Mouse (Mus musculus) 3T3-L1 (cell line): ENCODE results near the gene Ltb4r1.

Experiments
- DNase-seq: peaks from one replicate; pipeline ENCODE4 v3.0.0-alpha.2; 2015; ENCODE audit warnings: low read depth, low spot score

The Ltb4r1 gene

DNA sequence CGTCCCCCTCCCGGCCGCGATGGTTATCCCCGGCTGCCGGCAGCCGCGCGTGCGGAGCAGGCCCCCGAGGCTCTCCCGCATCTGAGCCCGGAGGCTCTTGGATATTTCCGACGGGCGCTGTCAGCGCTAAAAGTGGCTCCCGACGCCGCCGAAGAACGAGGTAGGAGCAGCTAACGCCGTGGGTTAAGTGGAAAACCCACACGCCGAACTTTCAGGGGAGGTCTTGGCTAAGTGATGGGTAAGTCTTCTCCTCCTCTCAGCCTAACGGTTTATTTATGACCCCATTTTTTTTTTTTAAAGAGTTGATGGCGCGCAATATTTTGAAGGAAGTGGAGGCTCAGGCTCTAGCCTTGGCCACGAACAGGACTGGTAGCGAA, 19.9 kb upstream of the Ltb4r1 start:
- DNase-seq: no peak

- DNase-seq: no peak
These were observed 18.5 kb upstream of the Ltb4r1 start for GRCm38 (mm10) chr14:55747051-55747847.

- no peak for DNase-seq
These were observed 8.2 kb upstream of the Ltb4r1 start for GRCm38 (mm10) chr14:55757566-55757965.

DNA sequence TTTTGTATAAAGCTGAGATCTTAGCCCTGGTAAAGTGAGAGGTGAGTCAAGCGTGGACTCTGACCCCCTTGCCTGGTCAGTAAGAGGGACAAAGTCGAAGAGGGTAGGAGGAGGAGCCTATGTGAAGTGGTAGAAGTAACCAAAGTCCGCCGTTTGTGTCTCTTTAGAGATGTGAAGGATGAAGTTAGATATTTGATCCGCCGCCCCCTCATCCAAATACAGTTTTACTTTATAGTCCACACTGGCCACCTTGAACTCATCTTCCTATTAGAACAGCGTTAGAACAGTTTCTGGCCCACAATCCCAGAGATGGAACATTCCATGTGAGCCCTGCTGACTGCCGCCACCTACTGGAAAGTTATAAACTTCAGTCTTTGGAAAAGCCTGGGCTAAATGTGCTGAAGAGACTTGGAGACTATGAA, 7.4 kb upstream of the Ltb4r1 start, which contains the start of gene Cideb:
Gene Cideb (minus strand): TSS at position 96 of the 422 bp plus-strand sequence.
- DNase-seq: peak; percentile 76

DNA sequence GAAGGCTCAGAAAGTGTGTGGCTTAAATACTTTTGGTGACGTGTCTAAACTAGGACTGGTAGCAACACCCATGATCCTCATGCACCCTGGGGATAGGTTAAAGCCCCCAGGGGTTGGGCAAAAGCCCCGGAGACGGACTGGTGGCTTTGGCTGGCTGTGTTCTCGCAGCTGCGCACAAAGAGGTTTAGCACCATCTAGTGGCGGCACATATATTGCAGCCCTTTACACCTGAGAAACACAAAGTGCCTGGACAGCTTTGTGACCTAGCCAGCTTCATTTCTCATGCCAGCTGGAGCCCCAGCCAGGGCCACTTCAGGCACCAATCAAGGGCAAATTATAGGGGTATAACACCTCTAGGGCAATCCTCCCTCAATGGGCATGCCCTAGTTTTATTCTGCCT, 5.6 kb upstream of the Ltb4r1 start:
- peak; percentile 85 for DNase-seq

GRCm38 (mm10) chr14:55761163-55761562, 4.6 kb upstream of the Ltb4r1 start, which contains the start of gene Ltb4r2:
Gene Ltb4r2, plus strand, starts transcription at chr14:55761428.
- DNase-seq: no peak

DNA sequence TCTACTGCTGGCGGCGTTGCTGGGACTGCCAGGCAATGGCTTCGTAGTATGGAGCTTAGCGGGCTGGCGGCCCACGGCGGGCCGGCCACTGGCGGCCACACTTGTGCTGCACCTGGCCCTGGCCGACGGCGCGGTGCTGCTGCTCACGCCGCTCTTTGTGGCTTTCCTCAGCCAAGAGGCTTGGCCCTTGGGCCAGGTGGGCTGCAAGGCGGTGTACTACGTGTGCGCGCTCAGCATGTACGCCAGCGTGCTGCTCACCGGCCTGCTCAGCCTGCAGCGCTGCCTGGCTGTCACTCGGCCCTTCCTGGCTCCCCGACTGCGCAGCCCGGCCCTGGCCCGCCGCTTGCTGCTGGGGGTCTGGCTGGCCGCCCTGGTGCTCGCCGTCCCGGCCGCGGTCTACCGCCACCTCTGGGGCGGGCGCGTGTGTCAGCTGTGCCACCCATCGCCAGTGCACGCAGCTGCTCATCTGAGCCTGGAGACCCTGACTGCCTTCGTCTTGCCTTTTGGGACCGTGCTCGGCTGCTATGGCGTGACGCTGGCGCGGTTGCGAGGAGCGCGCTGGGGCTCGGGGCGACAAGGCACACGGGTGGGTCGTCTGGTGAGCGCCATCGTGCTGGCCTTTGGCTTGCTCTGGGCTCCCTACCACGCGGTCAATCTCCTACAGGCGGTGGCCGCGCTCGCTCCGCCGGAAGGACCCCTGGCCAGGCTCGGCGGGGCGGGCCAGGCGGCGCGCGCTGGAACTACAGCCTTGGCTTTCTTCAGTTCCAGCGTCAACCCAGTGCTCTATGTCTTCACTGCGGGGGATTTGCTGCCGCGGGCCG, 3.6 kb upstream of the Ltb4r1 start:
- no peak for DNase-seq

DNA sequence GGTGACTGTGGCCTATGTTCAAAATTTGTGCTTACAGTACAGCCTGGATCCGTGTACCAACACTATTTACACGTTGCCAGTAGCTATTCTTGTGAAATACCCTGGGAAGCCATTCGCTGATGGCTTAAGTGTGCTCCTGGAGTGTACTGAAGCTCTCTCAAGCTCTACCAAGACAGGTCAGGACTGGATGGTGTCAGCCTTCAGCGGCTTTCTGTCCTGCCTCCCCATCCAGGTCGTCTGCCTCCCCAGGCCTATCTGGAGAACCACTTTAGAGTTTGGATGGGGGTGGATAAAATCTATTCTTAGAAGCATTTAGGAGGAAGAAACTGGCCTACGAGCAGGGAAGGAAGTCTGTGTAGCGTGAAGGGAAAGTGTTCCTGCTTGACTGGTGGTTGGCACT, 2.6 kb upstream of the Ltb4r1 start:
- DNase-seq: no peak

GRCm38 (mm10) chr14:55767519-55768414, 2.0 kb downstream of the Ltb4r1 start:
- no peak for DNase-seq

DNA sequence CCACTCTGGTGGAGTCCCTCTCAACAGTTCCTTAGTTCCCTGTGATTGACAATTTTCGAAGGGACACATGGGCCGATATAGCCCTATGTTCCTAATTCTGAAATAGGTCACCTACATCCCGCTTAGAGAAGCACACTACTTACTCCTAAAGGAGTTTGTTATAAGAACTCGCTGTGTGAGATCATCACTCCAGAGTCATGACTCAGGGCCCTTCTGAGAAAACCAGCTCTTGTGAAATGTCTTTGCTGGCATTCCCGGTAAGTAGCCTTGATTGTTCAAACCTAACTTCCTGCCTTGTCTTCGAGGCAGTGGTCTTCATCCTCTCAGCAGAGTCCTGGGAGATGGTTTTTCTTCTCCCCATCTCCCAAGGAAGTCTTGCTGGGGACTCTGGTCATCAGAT, 2.8 kb downstream of the Ltb4r1 start:
- peak; percentile 61 for DNase-seq

GRCm38 (mm10) chr14:55769087-55769703, 3.4 kb downstream of the Ltb4r1 start:
- DNase-seq: no peak

GRCm38 (mm10) chr14:55776711-55777110, 10.9 kb downstream of the Ltb4r1 start:
- DNase-seq: no peak

- DNase-seq: no peak
These were observed 11.4 kb downstream of the Ltb4r1 start for GRCm38 (mm10) chr14:55777176-55777575.

- no peak for DNase-seq
These were observed 12.0 kb downstream of the Ltb4r1 start for GRCm38 (mm10) chr14:55777806-55778205.

- no peak for DNase-seq
These were observed 12.9 kb downstream of the Ltb4r1 start for GRCm38 (mm10) chr14:55778686-55779085.

- no peak for DNase-seq
These were observed 13.9 kb downstream of the Ltb4r1 start for GRCm38 (mm10) chr14:55779656-55780055.

DNA sequence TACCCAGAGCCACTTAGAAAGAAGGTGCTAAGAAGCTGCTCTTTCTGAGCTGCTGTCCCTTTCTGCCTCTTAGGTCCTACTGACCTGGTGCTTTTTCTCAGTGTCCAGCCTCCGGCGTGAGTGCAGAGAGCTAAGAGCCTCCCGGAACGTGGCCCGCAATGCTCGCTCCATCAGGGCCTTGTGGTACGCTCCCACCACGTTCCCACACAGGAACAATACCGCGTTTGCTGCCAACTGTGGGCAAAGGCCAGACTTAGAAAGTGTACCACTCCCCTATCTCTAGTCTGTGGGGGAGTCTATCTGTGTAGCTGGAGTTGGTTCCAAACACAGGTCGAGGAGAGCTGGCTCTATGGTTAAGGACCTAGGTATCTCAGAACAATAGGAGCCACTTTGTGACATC, 15.0 kb downstream of the Ltb4r1 start:
- DNase-seq: no peak

DNA sequence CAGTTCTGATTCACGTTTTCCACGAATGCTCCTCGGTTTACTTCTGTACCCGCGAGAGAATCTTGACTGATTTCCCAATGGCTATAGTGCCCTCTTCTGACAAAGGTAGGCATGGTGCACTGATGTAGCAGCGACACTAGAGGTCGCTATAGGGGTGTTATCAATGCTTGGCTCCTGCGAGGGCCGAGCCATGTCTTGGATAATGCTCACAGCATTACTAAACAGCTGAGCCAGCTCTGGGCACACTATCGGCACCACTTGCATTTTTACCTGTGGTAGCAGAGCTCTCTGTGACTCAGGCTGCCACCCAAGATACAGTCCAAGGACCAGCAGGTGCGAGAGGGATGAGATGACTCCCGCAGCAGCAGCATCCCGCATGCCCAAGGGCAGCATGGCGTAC, 15.5 kb downstream of the Ltb4r1 start:
- DNase-seq: peak; percentile 84

- no peak for DNase-seq
These were observed 16.7 kb downstream of the Ltb4r1 start for GRCm38 (mm10) chr14:55782361-55782960.

- peak; percentile 68 for DNase-seq
These were observed 17.6 kb downstream of the Ltb4r1 start for GRCm38 (mm10) chr14:55783171-55783957.
